Mouse (Mus musculus): ENCODE data around the gene Gpr62.

The Gpr62 gene

GRCm38 (mm10) chr9:106456325-106457162, 9.2 kb downstream of the Gpr62 start:
- no peak for DNase-seq (ENCODE audit: low spot score in 2 of 2)

- no peak for DNase-seq (ENCODE audit: low spot score in 2 of 2)
Observed at GRCm38 (mm10) chr9:106454888-106455681, 10.7 kb downstream of the Gpr62 start.

DNA sequence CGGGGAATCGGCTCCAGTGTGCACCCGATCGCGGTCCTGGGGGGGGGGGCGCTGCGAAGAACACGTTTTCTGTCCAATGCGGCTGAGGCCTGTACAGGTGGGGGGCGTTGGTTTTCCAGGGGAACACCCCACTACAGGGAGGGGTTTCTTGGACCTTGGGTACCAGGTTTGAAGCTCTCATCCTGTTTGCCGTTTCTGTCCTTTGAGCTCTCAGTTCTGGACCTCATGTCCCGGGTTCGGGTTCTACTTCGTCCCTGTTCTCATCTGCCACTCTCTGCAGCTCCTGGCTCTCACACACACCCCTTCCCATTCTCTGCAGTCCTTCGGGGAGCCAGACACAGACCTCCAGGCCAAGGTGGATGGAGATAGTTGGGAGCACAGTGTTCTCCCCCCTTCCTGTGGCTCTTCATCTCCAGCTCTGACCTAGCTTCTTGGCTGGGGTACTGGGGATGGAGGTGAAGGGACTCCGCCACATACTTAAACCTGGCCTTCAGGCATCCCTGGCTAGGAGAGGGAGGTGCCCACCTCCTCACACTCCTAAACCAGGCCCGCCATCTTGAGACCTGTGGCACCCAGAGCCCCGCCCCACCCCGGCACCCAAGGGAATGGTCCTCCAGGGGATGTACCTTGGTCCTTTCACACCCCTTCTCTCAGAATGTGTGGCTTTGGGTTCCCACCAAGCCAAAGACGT, 11.5 kb downstream of the Gpr62 start:
- DNase-seq (ENCODE audit: low spot score in 2 of 2), result no peak

- peak in 1 of 2 experiments; percentile 58 for DNase-seq (ENCODE audit: low spot score in 2 of 2)
Observed at GRCm38 (mm10) chr9:106453271-106454070, 12.3 kb downstream of the Gpr62 start, which contains the start of gene Pcbp4. Gene Pcbp4, plus strand, starts transcription at chr9:106453291.

- no peak for DNase-seq (ENCODE audit: low spot score in 2 of 2)
Observed at GRCm38 (mm10) chr9:106452821-106453220, 12.9 kb downstream of the Gpr62 start.

- no peak for DNase-seq (ENCODE audit: low spot score in 2 of 2)
Observed at GRCm38 (mm10) chr9:106452351-106452750, 13.4 kb downstream of the Gpr62 start.

DNA sequence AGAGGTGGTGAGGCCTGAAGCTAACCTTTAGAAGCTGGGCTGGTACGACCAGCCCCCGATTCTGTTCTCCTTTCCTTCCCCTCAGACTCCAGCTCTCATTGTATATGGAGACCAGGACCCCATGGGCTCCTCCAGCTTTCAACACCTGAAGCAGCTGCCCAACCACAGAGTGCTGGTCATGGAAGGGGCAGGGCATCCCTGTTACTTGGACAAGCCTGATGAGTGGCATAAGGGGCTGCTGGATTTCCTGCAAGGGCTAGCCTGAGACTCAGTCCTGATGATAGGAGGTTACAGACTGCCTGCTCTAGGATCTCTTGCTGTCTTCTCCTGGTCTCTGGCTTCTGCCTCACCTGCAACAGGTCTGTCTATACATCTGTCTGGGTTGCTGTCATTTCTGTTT, 13.8 kb downstream of the Gpr62 start:
- no peak for DNase-seq (ENCODE audit: low spot score in 2 of 2)

DNA sequence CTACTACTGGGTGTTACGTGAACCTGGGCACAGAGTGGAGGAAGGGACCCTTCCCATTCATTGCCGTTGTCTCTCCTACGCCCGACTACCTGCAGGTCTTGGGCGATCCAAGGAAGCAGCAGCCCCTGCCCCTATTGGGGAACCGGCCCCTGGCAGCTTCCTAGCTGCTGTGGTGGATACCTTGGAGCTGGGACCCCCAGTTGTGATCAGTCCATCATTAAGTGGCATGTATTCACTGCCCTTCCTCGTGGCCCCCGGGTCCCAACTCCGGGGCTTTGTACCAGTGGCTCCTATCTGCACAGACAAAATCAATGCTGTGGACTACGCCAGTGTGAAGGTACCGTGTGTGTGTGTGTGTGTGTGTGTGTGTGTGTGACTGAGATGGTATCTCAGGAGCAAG, 14.4 kb downstream of the Gpr62 start:
- DNase-seq (ENCODE audit: low spot score in 2 of 2), result no peak

DNA sequence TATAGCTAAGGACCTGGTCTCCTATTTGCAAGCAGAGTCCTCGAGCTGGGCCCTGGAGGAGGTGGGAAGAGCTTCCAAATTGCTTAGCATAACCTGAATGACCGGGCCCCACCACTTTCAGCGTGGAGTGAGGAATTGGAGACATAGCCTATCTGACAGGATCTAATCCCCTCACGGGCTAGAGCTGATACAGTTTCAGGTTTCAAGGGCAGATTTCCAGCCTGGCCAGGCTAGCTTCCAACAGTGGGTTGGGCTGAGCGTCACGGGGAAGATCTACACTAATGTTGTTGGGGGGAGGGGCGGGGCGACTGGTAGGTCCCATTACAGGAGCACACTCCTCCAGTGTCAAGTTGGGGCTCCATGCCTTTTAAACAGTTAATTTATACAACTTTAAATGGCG, 15.1 kb downstream of the Gpr62 start:
- DNase-seq (ENCODE audit: low spot score in 2 of 2), result peak in 1 of 2 experiments; percentile 79

GRCm38 (mm10) chr9:106449947-106450346, 15.8 kb downstream of the Gpr62 start:
- no peak for DNase-seq (ENCODE audit: low spot score in 2 of 2)

DNA sequence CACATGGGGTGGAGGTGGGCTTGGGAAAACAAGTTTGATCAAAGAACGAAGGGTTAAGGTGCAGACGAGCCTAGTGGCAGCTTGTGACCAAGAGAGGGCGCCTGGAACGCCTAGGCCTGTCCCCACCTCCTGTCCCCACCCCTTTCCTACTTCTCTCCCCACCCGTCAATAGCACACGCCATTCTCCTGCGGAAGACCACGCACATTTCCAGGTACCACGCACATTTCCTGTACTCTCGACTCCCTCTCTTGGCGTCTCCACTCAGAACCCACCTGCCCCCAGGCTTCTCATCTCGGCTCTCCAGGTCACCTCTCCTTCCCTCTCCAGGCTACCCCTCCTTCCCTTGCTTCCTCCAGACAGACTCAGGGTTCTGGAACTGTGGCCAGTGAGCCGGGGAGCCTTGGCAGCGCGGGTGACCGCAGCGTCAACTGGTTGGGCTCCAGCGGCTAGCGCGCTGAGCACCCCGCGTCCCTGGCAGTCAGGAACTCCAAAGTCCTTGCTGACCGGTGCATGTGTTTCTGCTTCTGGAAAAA, 17.2 kb downstream of the Gpr62 start:
- DNase-seq (ENCODE audit: low spot score in 2 of 2), result peak in 1 of 2 experiments; percentile 66

DNA sequence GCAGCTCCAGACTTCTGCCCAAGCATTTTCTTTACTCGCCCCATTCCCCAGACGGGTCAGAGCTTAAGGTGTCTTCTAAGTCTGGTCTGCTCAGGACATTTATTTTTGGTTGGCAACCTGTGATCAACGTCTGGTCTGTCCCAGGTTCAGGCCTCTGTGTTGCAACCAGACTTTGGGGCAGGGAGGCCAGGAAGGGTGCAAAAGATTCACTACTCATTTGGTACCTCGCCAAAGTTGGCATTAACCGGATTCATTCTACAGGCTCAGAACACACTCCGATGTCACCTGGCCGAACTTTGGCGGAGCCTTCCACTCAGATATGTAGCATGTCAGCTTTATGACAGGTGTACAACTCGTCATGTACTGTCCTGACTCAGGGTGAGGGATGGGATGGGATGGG, 17.8 kb downstream of the Gpr62 start:
- no peak for DNase-seq (ENCODE audit: low spot score in 2 of 2)

- DNase-seq (ENCODE audit: low spot score in 2 of 2), result peak; percentile 89 to 93
Observed at GRCm38 (mm10) chr9:106447348-106447747, 18.4 kb downstream of the Gpr62 start, which contains the start of the genes Abhd14b and Abhd14a. Gene Abhd14b, plus strand, starts transcription at chr9:106447459. Gene Abhd14a, minus strand, starts transcription at chr9:106447678.

- DNase-seq (ENCODE audit: low spot score in 2 of 2), result no peak
Observed at GRCm38 (mm10) chr9:106444836-106445235, 20.9 kb downstream of the Gpr62 start.

GRCm38 (mm10) chr9:106442680-106443079, 23.1 kb downstream of the Gpr62 start:
- no peak for DNase-seq (ENCODE audit: low spot score in 2 of 2)

- DNase-seq (ENCODE audit: low spot score in 2 of 2), result no peak
Observed at GRCm38 (mm10) chr9:106436566-106436965, 29.2 kb downstream of the Gpr62 start.

- no peak for DNase-seq (ENCODE audit: low spot score in 2 of 2)
Observed at GRCm38 (mm10) chr9:106433389-106433788, 32.3 kb downstream of the Gpr62 start.

DNA sequence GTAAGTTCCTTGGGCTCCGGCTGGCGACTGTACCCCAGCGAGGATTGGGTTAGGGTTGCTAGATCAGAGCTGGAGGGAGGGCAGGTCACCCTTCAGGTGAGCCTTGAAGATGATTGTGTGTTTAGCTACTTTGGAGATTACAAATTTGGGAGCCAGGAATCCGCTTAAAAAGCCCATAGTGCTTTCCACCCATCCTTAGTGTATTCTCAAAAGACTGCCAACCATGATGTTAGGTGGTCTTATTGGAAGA, 35.8 kb downstream of the Gpr62 start:
- no peak for DNase-seq (ENCODE audit: low spot score in 2 of 2)

DNA sequence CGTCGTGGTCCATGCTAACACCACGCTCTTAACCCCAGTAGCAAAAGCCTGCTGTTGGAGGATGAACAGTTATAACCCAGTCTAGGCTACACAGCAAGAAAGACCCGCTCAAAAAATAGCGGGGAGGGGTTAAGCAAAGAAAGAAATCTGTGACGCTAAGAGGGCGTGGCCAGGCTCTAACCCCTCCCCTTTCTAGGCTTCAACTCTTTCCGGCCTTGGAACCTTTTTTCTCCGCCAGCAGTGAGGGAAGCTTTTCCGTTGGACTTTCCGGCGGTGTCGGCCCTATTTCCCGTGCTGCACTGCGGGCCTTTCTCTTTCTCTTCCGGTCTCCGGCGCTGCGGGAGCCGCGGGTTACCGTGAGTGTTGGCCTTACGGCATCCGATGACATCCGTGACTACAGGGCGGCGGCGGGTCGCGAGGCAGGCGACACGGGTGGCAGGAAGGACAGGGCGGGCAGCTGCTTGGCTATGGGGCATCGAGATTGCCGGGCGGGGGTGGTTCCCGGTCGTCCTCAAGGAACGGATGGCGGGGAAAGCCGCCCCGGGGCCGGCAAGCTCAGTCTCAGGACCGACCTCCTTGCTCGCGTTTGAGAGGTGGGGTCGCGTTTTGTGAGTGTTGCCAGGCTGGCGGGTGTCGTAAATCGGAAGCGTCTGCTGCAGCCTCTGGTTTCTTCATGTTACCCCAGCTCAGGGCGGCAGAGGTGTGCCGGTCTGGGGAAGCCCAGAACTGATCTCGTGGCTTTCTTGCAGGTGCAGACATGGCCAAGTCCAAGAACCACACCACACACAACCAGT, 36.3 kb downstream of the Gpr62 start, which contains the start of gene Rpl29:
Gene Rpl29, plus strand, starts transcription at position 234 of the 794 bp plus-strand sequence.
- peak; percentile 93 to 94 for DNase-seq (ENCODE audit: low spot score in 2 of 2)

DNA sequence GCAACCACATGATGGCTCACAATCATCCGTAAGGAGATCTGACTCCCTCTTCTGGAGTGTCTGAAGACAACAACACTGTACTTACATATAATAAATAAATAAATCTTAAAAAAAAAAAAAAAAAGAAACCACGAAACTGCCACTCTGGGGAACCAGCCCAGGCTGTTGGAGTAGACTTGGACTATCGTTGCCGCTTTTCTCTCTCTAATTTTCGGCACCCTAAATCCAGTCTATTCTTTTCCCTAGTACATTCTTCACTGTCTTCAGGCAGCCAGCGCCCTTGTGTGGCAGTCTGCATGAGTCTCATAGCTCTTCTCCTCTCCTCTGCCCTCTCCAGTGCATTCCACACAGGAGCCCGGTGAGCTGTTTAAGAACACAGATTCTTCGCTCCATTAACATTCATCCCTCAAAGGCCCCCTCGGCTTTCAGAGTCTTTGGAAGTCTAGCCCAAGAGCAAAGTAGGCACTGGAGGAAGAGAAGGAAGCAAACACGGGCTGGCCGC, 37.0 kb downstream of the Gpr62 start:
- no peak for DNase-seq (ENCODE audit: low spot score in 2 of 2)
